Mouse (Mus musculus) T-cell, adult 2 months (primary cell): ENCODE measurements around the gene Best1.

Experiments used
- DNase-seq: peaks from one replicate; pipeline ENCODE4 v3.0.0; 2022; ENCODE audit warnings: low spot score

Gene Best1

DNA sequence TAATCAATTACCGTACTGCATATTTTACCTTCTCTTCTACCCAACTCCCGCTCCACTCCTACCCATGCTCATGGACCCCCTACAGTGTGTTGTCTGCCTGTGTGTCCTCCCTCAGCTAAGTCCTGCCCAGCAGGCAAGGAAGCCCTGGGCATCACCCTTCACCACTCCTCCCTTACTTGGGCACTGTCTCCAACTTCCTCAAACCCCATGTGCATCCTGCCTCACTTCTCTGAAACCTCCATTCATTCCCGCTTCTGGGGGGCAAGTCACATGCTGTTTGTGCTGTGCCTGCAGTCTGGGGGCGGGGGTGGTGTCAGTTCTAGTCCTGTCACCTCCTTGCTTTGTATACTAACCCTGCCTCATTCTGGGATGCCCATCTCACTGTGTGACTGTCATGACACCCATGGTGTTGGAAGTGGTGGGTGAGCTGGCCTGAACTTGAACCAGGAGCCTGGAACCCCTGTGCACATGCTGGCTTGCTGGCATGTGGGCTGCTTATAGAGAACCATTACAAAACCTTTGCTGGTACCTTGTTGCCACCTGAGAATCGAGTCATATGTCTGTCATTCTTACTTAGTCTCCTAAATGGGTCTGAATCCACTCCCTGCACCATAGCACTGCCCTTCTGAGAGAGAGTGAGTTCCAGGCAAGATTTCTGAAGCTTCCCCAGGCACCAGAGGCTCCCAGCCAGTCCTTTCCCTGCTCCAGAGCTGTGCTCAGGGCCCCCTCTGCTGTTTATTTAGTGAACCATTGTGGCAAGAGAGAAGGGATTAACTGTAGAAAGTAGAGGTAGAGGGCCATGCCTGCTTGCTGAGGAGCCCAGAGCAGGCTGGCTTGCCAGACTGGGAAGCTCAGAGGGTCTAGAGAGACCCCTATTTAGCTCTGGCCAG lies 21.2 kb upstream of the Best1 start:
- DNase-seq, result no peak

DNA sequence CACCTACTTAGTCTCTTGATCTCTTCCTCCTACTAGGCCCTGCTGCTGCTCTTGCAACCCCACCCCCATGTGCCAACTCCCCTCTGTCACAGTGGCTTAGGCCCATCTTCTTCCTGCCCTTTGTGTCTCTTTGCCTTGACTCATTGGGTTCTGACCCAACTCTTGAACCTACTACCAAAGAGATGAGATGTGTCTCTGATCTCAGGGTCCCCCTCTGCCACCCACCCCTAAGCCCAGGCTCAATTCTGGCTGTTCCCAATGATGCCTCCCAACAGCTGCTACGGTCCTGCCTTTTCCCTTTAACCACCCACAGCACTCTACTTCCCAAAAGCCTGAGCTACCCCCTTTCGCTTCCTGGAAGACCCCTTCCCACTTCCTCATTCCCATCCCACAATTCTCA lies 20.5 kb upstream of the Best1 start:
- no peak for DNase-seq

DNA sequence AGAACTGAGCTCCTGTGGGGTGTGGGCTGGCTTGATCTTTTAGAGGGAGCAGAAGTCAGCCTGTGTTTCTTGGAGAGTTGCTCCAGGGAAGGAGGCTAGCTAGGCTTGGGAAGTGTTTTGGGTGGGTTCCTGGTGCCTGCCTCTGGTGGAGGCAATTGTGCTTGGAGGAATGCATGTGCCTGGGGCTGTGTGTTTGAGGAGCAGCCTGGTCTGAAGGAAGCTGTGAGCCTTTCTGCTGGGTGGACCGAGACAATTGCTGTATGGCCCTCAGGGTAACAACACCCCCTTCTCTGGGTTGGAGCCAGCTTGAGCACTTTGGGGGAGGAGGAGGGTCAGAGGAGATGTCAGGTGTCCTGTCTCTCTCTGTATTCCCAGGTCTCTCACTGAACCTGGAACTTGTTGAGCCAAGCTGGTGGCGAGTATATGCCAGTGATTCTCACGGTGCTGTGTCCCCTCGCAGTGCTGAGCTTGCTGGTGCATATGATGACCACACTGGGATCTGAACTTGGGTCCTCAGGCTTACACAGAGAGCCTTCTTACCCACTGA lies 17.9 kb upstream of the Best1 start:
- no peak for DNase-seq

GRCm38 (mm10) chr19:10018527-10018818 lies 17.0 kb upstream of the Best1 start:
- no peak for DNase-seq

GRCm38 (mm10) chr19:10017637-10018526 lies 16.4 kb upstream of the Best1 start:
- peak; percentile 16 for DNase-seq

DNA sequence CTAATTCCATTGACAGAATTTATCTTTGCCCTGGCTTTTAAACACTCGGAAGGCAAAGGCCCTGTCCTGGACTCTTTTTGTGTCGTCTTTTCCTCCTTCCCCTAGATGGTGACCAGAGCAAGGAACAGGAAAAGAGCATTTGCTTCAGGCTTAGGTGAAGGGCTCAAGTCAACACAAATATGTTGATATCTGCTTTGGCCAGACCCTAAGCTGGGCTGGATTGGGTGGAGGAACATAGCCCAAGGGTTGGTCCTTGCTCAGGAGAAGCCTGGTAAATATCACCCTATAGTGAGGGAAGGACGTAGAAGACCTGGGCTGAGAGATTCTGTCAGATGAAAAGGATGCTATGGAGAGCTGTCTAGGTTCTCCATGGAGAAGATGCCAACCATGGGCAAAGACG lies 14.7 kb upstream of the Best1 start:
- DNase-seq, result no peak

DNA sequence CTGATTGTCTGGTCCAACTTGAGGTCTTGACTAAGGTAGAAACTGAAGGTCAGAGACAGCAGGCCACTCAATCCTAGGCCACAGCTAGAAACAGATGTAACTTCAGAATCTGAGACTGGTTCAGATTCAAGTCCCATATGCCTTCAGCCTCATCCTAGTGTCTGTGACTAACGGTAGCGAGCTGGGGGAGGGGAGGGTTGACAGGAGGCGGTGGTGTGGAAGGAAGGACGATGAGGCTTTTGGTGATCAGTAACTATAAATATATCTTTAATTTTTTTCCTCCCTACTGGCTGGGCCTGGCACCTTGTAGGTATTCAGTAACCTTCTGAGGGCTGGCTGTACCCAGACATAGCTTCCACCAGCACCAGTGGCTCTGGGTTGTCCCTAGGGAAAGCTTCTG lies 14.0 kb upstream of the Best1 start:
- no peak for DNase-seq

DNA sequence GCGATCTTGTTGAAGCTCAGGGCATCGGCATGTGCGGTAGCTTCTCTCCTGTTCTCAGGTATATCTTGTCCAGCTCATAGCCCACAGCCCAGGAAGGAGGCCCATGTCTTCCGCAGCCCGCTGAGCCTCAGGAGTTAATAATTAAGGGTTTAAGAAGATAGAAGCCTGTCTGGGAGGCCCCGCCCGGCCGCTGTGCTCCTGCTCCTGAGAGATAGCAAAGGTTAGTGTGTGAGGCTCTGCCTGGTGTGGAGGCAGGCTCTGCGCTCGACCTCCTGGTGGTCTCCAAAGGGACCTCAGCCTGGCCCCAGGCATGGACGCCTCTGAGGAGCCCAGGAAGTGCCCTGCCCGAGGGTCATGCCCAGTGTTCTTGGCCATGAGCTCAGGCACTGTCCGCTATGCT lies 13.4 kb upstream of the Best1 start:
- no peak for DNase-seq

DNA sequence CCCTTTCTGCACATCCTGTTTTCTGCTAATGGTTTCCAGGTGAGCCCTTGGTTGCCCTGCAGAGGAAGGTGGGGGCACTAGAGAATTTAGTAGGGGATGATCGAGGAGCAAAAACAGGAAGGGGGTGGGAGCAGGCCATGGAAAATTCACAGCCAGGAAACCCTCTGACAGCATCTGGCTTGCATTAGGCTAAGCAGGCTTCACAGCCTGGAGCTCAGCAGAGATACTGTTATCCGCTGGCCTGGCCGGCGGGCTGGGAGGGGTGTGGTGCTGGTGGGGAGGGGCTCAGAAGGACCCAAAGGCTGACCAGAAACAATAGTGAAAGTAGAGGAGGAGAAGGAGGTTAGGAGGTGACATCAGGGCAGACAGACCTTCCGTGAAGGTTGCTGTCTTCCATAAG lies 12.5 kb upstream of the Best1 start:
- no peak for DNase-seq

GRCm38 (mm10) chr19:10013348-10013747 lies 11.9 kb upstream of the Best1 start:
- no peak for DNase-seq

GRCm38 (mm10) chr19:10012827-10013278 lies 11.4 kb upstream of the Best1 start:
- no peak for DNase-seq

GRCm38 (mm10) chr19:10011408-10011807 lies 10.0 kb upstream of the Best1 start:
- DNase-seq, result no peak

GRCm38 (mm10) chr19:10003696-10004095 lies 2.3 kb upstream of the Best1 start:
- DNase-seq, result no peak

GRCm38 (mm10) chr19:10000330-10000729 lies 1.1 kb downstream of the Best1 start:
- DNase-seq, result no peak

GRCm38 (mm10) chr19:9998736-9999486 lies 2.5 kb downstream of the Best1 start:
- no peak for DNase-seq

DNA sequence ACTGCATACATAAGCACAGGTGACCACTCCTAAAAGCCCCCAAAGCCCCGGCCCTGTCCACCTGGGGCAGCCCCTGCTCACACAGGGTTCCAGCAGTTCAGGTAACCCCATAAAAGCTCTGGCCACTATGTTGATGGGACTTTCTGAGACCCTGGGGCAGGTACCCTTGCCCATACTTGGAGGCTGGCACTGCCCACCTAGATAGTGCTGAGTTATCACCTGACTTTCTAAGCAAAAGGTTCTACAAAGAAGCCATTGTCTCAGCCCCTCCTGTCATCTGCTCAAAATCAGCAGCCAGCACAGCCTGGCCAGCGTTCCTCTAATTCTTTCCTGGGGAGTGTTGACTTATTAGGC lies 3.4 kb downstream of the Best1 start:
- DNase-seq, result no peak

GRCm38 (mm10) chr19:9997204-9998062 lies 4.0 kb downstream of the Best1 start:
- DNase-seq, result no peak

- DNase-seq, result peak; percentile 78
These were observed 8.3 kb downstream of the Best1 start for GRCm38 (mm10) chr19:9993036-9993656.

DNA sequence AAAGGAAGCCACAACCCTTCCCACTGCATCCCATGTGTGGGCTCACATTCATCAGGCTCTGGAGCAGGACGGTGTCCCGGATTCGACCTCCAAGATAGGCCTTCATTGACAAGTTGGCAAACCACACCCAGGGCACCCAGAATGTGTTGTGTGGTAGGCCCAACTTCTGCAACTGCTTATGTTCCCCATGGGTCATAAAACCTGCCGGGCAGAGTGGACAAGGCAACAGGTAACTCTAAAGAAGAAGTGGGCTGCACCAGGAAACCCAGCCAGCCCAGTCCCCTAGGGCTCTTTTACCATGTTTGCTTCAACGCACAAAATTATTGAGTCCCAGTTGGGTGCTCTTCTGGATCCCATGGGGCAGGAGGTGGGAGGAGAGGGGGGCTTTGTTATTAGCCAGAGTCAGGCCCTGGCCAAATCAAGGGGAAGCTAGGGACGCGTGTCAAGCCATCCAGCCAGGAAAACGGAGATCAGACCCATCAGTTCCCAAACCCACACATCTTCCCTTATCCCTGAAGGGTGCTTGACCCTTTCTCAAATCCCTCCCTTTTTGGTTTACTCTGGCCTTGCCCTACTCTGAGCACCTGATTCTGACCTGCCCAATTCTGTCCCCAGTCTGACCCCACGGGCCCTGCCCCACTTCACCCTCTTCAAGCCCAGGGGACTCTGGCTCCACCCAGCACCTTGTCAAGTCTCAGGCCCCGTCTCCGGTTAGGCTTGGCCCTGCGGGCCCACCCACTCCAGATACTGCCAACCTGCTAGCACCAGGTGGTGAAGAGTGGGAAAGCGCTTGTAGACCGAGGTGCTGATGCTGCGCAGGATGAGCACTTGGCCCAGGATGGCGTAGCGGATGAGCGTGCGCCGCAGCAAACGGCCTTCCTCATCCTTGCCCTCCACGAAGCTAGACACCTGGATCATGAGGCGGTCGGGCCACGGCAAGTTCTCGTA lies 9.1 kb downstream of the Best1 start:
- no peak for DNase-seq

GRCm38 (mm10) chr19:9991304-9991703 lies 10.1 kb downstream of the Best1 start:
- DNase-seq, result peak; percentile 78
